Mouse (Mus musculus) forebrain, embryonic 13.5 days (tissue): ENCODE data around the gene Zfp513. TPM values are rescaled to one million over a fixed set of nuclear protein-coding genes. Genes with fewer than 3 reads are reported as not detected.
"Not testable (repeated sequence)": the region's sequence is repeated elsewhere in the genome, so short reads cannot be mapped to it uniquely, and the experiment has no call there.

Source experiments
- ATAC-seq: fragments of 200-750 bp; cut with Nextera tagmentation; 2 replicates; pipeline ENCODE4 v1.8.0; 2017
- H3K27ac ChIP-seq: fragments of 300-500 bp; sonication (generic); 2 replicates; pipeline ENCODE4 v1.5.1; 2015; ENCODE audit warnings: inconsistent platforms, mild to moderate bottlenecking, moderate library complexity
- H3K27me3 ChIP-seq: fragments of 300-500 bp; sonication (generic); 2 replicates; pipeline ENCODE4 v1.6.1; 2015; ENCODE audit warnings: mild to moderate bottlenecking, inconsistent platforms
- H3K36me3 ChIP-seq: fragments of 300-500 bp; sonication (generic); 2 replicates; pipeline ENCODE4 v1.6.1; 2015; ENCODE audit warnings: mild to moderate bottlenecking, inconsistent platforms; ENCODE audit not compliant: poor library complexity, severe bottlenecking
- H3K4me1 ChIP-seq: fragments of 300-500 bp; sonication (generic); 2 replicates; pipeline ENCODE4 v1.6.1; 2015; ENCODE audit warnings: inconsistent platforms
- H3K4me2 ChIP-seq: fragments of 300-500 bp; sonication (generic); 2 replicates; pipeline ENCODE4 v1.6.1; 2015; ENCODE audit warnings: inconsistent platforms, mild to moderate bottlenecking, moderate library complexity
- H3K4me3 ChIP-seq: fragments of 300-500 bp; sonication (generic); 2 replicates; pipeline ENCODE4 v1.5.1; 2015; ENCODE audit warnings: mild to moderate bottlenecking, inconsistent platforms
- H3K9ac ChIP-seq: fragments of 300-500 bp; sonication (generic); 2 replicates; pipeline ENCODE4 v1.6.1; 2015; ENCODE audit warnings: mild to moderate bottlenecking, inconsistent platforms
- H3K9me3 ChIP-seq: fragments of 300-500 bp; sonication (generic); replicated peaks from 2 replicates; pipeline ENCODE4 v1.6.1; 2016; ENCODE audit warnings: inconsistent platforms
- WGBS: fragments of 180-500 bp; shearing (Covaris S2); methylation state at CpG from one replicate; pipeline ENCODE4 v1.1.7; 2015; 5-methylcytosine and 5-hydroxymethylcytosine counted together
- polyA plus RNA-seq: library from polyadenylated mRNA; unstranded; fragments of >200 nt; fragmentation: Nextera tagmentation; extraction: Ambion mirVana; gene quantifications from 2 replicates; pipeline ENCODE4 v1.2.1, GENCODE M21; 2015

The Zfp513 gene
- polyA plus RNA-seq, 1 experiment from 2014 or later, result 13.3 TPM

DNA sequence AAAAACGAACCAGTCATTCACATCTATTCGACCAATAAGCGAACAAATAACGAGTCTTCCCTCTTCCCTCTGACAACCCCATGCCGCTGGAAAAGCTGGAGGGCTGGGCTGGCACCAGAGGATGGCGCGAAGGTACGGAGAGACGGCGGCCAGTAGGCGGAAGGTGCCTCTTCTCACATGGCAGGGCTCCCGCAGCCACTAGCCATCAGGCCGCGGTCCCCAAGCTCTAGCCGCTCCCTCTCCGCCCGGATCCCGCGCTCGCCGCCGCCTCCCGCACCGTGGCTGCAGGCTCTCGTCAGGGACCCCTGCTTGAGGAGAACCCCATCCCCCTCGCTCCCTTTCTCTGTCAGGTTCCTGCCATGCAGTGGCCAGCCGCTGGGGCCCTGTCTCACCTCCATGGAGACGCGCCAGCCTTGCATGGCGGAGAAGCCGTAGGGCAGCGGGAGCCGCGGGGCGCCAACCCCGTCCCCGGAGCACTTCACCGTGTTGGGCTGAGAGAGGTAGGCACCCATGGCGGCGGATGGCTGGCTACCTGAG, 17.9 kb upstream of the Zfp513 start:
- Histone ChIP-seq H3K9me3 (no peaks in the 10 kb centered on the region), H3K4me3 (peak overlapping the region; percentile 90), H3K27ac (peak overlapping the region; percentile 87), H3K27me3 (no peaks in the 10 kb centered on the region), H3K36me3 (no peaks in the 10 kb centered on the region), H3K4me2 (peak overlapping the region; percentile 79), H3K4me1 (peaks cover 18% of the 10 kb centered on the region), H3K9ac (peak overlapping the region; percentile 92)
- under 1% methylated on average over 40 of the region's 40 CpGs for WGBS
- ATAC-seq, result peak; percentile 77

DNA sequence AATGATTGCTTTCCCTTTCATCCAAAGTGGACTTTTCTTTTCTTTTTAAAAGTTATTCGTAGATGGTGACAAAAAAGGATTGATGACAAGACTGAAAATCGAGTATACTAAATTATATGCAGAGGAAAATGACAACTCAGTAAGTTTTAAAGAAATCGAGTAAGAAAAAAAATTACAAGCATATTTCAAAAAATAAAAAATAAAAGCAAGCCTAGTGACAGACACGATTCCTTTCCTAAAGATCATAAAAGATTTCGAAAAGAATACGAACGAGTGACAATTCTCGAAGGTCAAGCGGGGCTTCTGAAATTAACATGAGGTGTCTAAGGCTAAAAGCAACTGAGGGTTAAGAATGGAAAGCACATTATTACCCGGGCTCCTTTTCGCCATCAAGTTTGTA, 17.4 kb upstream of the Zfp513 start:
- no peak for ATAC-seq
- H3K27ac ChIP-seq, result peak overlapping the region; percentile 87
- H3K9ac ChIP-seq, result peak overlapping the region; percentile 92
- H3K4me1 ChIP-seq, result peaks cover 18% of the 10 kb centered on the region
- H3K4me3 ChIP-seq, result peak overlapping the region; percentile 90
- H3K27me3 ChIP-seq, result no peaks in the 10 kb centered on the region
- no peaks in the 10 kb centered on the region for H3K9me3 ChIP-seq
- WGBS, result 2% methylated on average over 11 of the region's 11 CpGs
- H3K36me3 ChIP-seq, result no peaks in the 10 kb centered on the region
- peak overlapping the region; percentile 79 for H3K4me2 ChIP-seq

DNA sequence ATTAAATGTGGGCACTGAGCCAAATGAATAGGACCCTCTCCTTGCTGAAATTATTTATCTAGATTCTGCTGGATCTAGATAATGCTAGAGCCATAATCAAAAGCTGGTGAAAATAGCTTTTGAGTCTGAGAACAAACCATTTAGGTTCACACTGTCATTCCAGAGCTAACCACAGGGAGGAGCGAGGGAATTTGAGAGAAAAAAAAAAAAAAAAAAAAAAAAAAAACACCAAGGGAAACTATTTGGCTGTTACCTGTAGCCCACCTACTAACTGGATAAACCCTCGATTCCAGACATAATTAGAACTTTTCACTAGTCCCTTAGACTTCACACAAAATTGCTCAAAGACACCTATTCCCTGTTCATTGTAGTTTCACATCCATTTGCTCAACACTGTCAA, 17.0 kb upstream of the Zfp513 start:
- Histone ChIP-seq H3K27me3 (no peaks in the 10 kb centered on the region), H3K9me3 (no peaks in the 10 kb centered on the region), H3K36me3 (no peaks in the 10 kb centered on the region), H3K9ac (no peak overlapping the region; the same call in 1 of the 2 replicates), H3K4me2 (peak overlapping the region; percentile 79), H3K4me1 (peaks cover 18% of the 10 kb centered on the region), H3K4me3 (peak overlapping the region; percentile 90), H3K27ac (no peak overlapping the region)
- ATAC-seq, result no peak
- WGBS, result 2% methylated on average over 2 of the region's 2 CpGs

DNA sequence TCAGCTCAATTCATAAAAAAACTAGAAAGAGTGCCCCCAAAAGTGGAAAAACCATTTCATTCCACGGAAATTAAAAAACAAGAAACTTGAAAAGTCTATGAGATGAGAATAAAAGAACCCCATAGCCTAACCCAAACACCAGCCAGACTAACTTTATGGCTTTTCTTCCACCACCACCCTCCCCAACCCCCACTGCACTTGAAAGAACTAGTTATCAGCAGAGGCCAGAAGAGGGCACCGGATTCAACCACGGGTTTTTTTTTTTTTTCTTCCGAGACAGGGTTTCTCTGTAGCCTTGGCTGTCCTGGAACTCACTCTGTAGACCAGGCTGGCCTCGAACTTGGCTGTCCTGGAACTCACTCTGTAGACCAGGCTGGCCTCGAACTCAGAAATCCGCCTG, 16.2 kb upstream of the Zfp513 start:
- H3K36me3 ChIP-seq, result no peaks in the 10 kb centered on the region
- WGBS, result 69% methylated on average over 7 of the region's 7 CpGs
- no peak for ATAC-seq
- H3K9me3 ChIP-seq, result no peaks in the 10 kb centered on the region
- peaks cover 18% of the 10 kb centered on the region for H3K4me1 ChIP-seq
- H3K4me2 ChIP-seq, result peak overlapping the region; percentile 79; the same call in 1 of the 2 replicates
- H3K27ac ChIP-seq, result no peak overlapping the region
- H3K9ac ChIP-seq, result no peak overlapping the region
- H3K27me3 ChIP-seq, result no peaks in the 10 kb centered on the region
- no peak overlapping the region for H3K4me3 ChIP-seq

DNA sequence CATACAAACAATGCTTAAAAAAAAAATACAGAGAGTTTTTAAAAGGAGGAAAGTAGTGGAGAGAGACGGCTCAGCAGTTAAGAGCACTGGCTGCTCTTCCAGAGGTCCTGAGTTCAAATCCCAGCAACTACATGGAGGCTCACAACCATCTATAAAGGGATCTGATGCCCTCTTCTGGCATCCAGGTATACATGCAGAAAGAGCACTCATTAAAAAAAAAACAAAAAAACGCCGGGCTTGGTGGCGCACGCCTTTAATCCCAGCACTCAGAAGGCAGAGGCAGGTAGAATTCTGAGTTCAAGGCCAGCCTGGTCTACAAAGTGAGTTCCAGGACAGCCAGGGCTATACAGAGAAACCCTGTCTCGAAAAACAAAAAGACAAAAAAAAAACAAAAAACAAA, 14.5 kb upstream of the Zfp513 start:
- H3K4me3 ChIP-seq, H3K27me3 ChIP-seq, H3K36me3 ChIP-seq, H3K4me2 ChIP-seq, H3K27ac ChIP-seq, ATAC-seq, H3K9ac ChIP-seq, H3K9me3 ChIP-seq: not testable (repeated sequence)
- WGBS, result 96% methylated on average over 6 of the region's 6 CpGs
- H3K4me1 ChIP-seq, result peaks cover 18% of the 10 kb centered on the region

DNA sequence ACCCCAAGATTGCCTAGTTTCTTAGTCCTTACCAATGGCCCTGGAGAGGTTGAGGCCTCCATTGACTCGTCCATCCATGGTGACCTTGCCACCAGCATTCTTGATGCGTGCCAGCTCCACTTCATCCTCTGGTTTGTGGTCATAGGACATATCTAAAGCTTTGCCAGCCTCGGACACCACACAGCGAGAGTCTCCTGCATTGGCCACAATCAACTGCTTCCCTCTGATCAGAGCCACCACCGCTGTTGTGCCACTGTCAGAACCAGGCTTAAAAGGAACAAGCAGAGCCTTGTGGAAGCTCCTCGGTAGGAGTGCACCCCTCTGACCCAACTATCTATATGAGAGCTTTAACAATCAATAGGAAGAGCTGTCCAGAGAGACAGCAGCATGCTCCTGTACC, 2.3 kb upstream of the Zfp513 start:
- H3K9me3 ChIP-seq, result peaks cover 5% of the 10 kb centered on the region
- no peak overlapping the region for H3K4me2 ChIP-seq
- WGBS, result over 99% methylated on average over 6 of the region's 6 CpGs
- H3K27ac ChIP-seq, result no peak overlapping the region
- no peak overlapping the region for H3K4me3 ChIP-seq
- no peak overlapping the region for H3K9ac ChIP-seq
- no peaks in the 10 kb centered on the region for H3K27me3 ChIP-seq
- peaks cover 66% of the 10 kb centered on the region for H3K36me3 ChIP-seq
- ATAC-seq, result no peak
- peaks cover 24% of the 10 kb centered on the region for H3K4me1 ChIP-seq

DNA sequence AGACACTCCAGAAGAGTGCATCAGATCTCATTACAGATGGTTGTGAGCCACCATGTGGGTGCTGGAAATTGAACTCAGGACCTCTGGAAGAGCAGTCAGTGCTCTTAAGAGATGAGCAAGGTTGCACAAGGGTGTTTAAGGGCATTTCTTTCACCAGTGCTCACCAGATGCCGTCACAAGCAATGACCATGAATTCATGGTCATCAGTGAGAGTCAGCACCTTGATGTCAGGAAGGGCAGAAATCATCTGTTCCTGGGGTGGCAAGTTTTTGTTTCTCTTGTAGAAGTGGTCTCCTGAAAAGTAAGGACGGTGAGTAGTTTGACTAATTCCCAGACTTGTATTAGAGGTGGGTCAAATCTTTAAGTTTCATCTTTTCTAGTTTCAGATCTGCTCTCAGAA, 1.8 kb upstream of the Zfp513 start:
- H3K36me3 ChIP-seq, result peaks cover 71% of the 10 kb centered on the region
- H3K27ac ChIP-seq, result no peak overlapping the region
- H3K4me3 ChIP-seq, result no peak overlapping the region
- peaks cover 24% of the 10 kb centered on the region for H3K4me1 ChIP-seq
- no peaks in the 10 kb centered on the region for H3K27me3 ChIP-seq
- WGBS, result 86% methylated on average over 2 of the region's 2 CpGs
- no peak overlapping the region for H3K9ac ChIP-seq
- peaks cover 5% of the 10 kb centered on the region for H3K9me3 ChIP-seq
- H3K4me2 ChIP-seq, result no peak overlapping the region
- no peak for ATAC-seq

DNA sequence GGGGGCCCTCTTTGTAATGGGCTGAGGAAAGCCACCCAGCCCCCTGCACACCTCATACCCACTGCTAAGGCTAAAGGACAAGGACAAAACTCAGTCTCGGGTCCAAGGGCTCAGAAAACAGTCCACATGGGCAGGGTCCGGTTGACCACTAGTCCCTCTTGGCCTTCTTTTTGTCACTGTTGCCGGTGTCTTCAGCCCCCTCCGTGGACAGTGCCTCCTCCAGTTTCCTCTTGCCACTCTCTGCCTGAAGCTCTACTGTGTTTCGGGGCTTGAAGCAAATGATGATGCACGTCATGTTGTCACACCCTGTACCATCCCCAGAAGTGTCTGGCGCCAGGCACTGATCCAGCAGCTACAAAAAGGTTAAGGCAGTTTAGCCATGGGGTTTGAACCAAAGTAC, 830 bp upstream of the Zfp513 start:
- 83% methylated on average over 7 of the region's 7 CpGs for WGBS
- Histone ChIP-seq H3K9me3 (peaks cover 5% of the 10 kb centered on the region), H3K27ac (peak overlapping the region; percentile 82), H3K4me2 (peak overlapping the region; percentile 70), H3K27me3 (no peaks in the 10 kb centered on the region), H3K36me3 (peaks cover 80% of the 10 kb centered on the region), H3K4me1 (peaks cover 24% of the 10 kb centered on the region), H3K4me3 (peak overlapping the region; percentile 73), H3K9ac (peak overlapping the region; percentile 61)
- no peak for ATAC-seq

DNA sequence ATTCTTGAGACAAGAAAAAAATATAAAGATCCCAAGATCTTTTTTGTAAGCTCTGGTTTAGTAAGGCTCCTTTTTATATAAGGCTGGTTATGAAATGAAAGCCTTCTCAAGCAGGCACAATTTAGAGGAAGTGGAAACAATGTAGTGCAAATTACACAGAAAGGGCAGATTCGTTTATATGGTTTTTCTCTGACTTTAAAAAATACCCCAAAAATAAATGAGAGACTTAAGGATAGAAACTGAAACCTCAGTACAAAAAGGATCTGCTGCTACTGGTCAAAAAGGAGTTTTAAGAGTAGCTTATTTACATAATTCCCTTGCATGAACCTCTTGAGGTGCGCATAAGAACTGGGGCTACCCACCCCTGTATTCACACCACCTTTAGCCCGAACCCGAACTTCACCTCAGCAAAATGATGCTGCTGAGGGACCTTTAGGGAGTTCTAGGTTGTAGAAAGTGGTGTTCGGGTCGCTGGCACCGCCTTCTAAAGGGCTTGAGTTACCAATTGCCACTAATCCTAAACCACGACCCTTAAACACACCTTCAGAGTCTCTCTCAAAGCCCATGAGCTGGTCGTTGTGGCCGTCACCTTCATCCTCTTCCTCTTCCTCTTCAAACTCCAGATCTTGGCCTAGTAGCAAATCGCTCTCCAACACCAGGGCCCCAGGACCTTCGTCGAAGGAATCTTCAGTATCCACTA, 911 bp downstream of the Zfp513 start:
- Histone ChIP-seq H3K4me1 (peaks cover 24% of the 10 kb centered on the region), H3K4me3 (peak overlapping the region; percentile 73), H3K27ac (peak overlapping the region; percentile 79), H3K27me3 (no peaks in the 10 kb centered on the region), H3K4me2 (peak overlapping the region; percentile 82), H3K9ac (peak overlapping the region; percentile 89), H3K36me3 (peaks cover 81% of the 10 kb centered on the region), H3K9me3 (peaks cover 5% of the 10 kb centered on the region)
- 19% methylated on average over 13 of the region's 13 CpGs for WGBS
- ATAC-seq, result no peak

DNA sequence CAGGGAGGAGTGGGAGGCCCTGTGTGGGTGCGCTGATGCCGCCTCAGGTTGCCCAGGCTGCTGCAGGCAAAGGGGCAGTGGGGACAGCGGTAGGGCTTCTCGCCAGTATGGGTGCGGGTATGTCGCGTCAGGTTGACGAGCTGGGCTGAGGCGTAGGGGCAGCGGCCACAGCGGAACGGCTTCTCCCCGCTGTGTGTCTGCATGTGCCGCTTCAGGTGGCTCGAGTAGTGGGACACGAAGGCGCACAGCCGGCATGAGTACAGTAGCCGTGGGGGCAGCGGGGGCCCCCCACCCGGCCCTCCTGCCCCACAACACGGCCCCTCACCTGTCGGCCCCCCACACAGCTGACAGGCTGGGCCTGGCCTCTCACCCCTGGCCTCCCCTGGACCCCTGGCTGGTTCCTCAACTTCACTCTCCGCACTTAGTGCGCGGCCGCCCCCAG, 1.8 kb downstream of the Zfp513 start:
- WGBS, result 92% methylated on average over 27 of the region's 27 CpGs
- peak overlapping the region; percentile 26; the same call in 1 of the 2 replicates for H3K9ac ChIP-seq
- no peak overlapping the region for H3K27ac ChIP-seq
- H3K27me3 ChIP-seq, result no peaks in the 10 kb centered on the region
- peak overlapping the region; percentile 82 for H3K4me2 ChIP-seq
- peaks cover 24% of the 10 kb centered on the region for H3K4me1 ChIP-seq
- H3K36me3 ChIP-seq, result peaks cover 81% of the 10 kb centered on the region
- H3K4me3 ChIP-seq, result peak overlapping the region; percentile 3
- no peak for ATAC-seq
- H3K9me3 ChIP-seq, result peaks cover 5% of the 10 kb centered on the region

DNA sequence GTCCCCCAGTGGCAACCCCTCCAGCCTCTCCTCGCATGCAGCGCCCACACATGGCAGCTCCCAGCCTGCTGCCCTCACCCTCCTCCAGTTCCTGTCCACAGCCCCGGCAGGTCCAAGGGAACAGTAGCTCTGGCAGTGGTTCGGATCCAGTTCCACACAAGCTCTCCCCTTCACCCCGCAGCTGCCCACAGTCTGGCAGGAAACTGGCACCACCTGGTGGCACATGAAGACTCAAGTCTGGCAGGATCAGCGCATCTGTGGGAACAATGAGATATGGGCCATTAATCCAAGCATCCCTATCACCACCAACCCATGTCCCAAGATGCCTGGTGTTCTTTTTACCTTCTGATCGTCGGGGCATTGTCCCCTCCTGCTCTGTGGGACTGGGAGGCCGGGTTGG, 2.2 kb downstream of the Zfp513 start:
- peaks cover 24% of the 10 kb centered on the region for H3K4me1 ChIP-seq
- H3K9ac ChIP-seq, result no peak overlapping the region
- peaks cover 81% of the 10 kb centered on the region for H3K36me3 ChIP-seq
- no peak for ATAC-seq
- peak overlapping the region; percentile 3 for H3K4me3 ChIP-seq
- H3K27me3 ChIP-seq, result no peaks in the 10 kb centered on the region
- H3K27ac ChIP-seq, result no peak overlapping the region
- H3K4me2 ChIP-seq, result no peak overlapping the region
- 87% methylated on average over 9 of the region's 9 CpGs for WGBS
- H3K9me3 ChIP-seq, result peaks cover 5% of the 10 kb centered on the region

DNA sequence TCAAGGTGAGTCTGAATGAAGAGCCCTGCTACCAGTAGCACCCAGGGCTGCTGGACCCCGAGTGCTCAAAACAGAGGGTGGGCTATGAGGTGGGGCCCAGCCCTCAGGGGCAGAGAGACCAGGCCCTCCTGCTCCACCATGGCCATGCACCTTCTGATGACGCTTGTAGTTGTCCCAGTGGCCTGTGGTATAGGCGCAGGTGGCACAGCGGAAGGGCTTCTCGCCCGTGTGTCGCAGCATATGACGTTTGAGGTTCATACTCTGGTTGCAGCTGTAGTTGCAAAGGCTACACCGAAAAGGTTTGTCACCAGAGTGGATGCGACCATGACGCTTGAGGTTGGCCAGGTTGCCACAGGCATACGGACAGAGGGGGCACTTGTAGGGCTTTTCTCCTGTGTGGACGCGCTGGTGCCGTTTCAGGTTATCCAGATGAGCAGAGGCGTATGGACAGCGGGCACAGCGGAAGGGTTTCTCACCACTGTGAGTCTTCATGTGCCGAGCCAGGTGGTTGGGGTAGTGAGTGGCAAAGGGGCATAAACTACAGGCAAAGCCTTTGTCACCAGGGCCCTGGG, 2.7 kb downstream of the Zfp513 start:
- H3K4me1 ChIP-seq, result peaks cover 27% of the 10 kb centered on the region
- no peak overlapping the region for H3K27ac ChIP-seq
- H3K9me3 ChIP-seq, result peaks cover 5% of the 10 kb centered on the region
- H3K27me3 ChIP-seq, result no peaks in the 10 kb centered on the region
- 93% methylated on average over 19 of the region's 19 CpGs for WGBS
- H3K36me3 ChIP-seq, result peaks cover 81% of the 10 kb centered on the region
- H3K4me2 ChIP-seq, result no peak overlapping the region
- ATAC-seq, result no peak
- peak overlapping the region; percentile 1; the same call in 1 of the 2 replicates for H3K4me3 ChIP-seq
- no peak overlapping the region for H3K9ac ChIP-seq
